Mouse (Mus musculus): ENCODE results near the gene Tfec. TPM values are rescaled to one million over a fixed set of nuclear protein-coding genes. Genes with fewer than 3 reads are reported as not detected.

The Tfec gene
- polyA plus RNA-seq, 1 experiment from 2014 or later: 0.52 TPM

DNA sequence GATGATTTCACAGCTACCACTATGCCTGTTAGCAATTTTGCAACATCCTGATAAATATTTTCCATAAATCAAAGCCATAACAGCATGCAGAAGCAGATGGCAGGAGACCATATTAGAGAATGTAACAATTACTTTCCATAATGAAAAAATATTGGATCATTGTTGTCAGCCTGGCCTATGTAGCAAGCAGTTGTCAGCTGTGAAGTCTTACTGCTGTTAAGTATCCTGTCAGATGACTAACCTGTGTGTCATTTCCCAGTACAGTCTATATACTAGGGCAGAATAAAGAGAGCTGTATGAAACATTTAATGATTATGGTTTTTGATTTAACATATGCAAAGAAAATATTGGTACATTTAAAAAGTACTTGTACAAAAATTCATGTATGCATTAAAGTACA is 69.9 kb downstream of the Tfec start:
- Histone ChIP-seq H3K9ac (ENCODE audit: low read length) (no peak overlapping the region), H3K27ac (ENCODE audit: low read depth, low read length) (no peak overlapping the region), H3K4me1 (ENCODE audit: control insufficient read depth, insufficient read depth, low read length) (no peaks in the 10 kb centered on the region), H3K9me3 (ENCODE audit: control insufficient read depth, low read length) (no peaks in the 10 kb centered on the region), H3K4me2 (ENCODE audit: low read depth) (no peak overlapping the region), H3K4me3 (ENCODE audit: low read depth, low read length) (no peak overlapping the region), H3K36me3 (ENCODE audit: control insufficient read depth, insufficient read depth, low read length) (no peaks in the 10 kb centered on the region), H3K27me3 (ENCODE audit: control insufficient read depth, insufficient read depth, low read length) (no peaks in the 10 kb centered on the region)
- ATAC-seq (ENCODE audit: insufficient read depth, low FRiP score, low TSS enrichment) (no peak), DNase-seq (ENCODE audit: low spot score) (no peak)

DNA sequence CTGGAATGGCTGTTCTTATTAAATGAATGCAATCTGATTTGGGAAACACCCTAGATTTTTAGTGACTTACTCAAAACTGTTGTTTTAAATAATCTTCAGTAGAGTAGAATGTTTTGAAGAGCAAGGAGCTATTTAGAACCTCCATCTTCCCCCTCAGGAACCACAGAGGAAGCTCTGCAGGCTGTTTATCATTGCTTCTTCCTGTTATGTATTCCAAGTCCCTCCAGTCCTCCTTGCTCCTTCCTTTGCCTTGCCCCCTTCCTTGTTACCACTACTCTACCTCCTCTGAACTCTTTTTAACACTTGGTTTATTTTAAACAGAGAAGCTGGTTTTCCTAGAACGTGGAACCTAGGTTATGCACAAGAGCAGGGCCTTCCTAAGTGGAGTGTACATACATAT is 76.3 kb downstream of the Tfec start:
- 83% methylated on average over 1 of the region's 1 CpGs for WGBS
- Histone ChIP-seq H3K4me1 (ENCODE audit: control insufficient read depth, insufficient read depth, low read length) (no peaks in the 10 kb centered on the region), H3K27me3 (ENCODE audit: control insufficient read depth, insufficient read depth, low read length) (no peaks in the 10 kb centered on the region), H3K4me2 (ENCODE audit: low read depth) (no peak overlapping the region), H3K9ac (ENCODE audit: low read length) (no peak overlapping the region), H3K27ac (ENCODE audit: low read depth, low read length) (no peak overlapping the region), H3K9me3 (ENCODE audit: control insufficient read depth, low read length) (no peaks in the 10 kb centered on the region), H3K36me3 (ENCODE audit: control insufficient read depth, insufficient read depth, low read length) (no peaks in the 10 kb centered on the region), H3K4me3 (ENCODE audit: low read depth, low read length) (no peak overlapping the region)
- ATAC-seq (ENCODE audit: insufficient read depth, low FRiP score, low TSS enrichment): no peak
- DNase-seq (ENCODE audit: low spot score): no peak

DNA sequence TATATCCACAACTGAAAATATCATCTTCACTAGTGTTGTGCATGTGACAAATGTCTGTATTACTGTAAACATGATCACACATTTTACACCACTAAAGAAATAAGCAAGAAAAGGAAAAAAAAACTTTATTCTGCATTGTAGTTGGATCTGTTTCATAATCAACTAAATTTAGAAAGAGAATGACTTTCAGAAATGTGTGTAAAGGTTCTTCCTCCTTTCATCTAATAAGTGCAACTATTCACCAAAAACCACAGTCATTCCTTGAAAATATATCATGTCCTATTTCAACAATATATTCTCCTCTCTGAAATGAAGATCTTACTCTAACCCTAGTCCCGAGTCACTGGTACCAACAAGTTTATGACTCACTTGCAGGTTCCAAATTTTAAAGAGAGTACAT is 91.9 kb downstream of the Tfec start:
- 84% methylated on average over 1 of the region's 1 CpGs for WGBS
- no peak for ATAC-seq (ENCODE audit: insufficient read depth, low FRiP score, low TSS enrichment)
- Histone ChIP-seq H3K9me3 (ENCODE audit: control insufficient read depth, low read length) (no peaks in the 10 kb centered on the region), H3K27me3 (ENCODE audit: control insufficient read depth, insufficient read depth, low read length) (no peaks in the 10 kb centered on the region), H3K4me1 (ENCODE audit: control insufficient read depth, insufficient read depth, low read length) (no peaks in the 10 kb centered on the region), H3K4me2 (ENCODE audit: low read depth) (no peak overlapping the region), H3K9ac (ENCODE audit: low read length) (no peak overlapping the region), H3K27ac (ENCODE audit: low read depth, low read length) (no peak overlapping the region), H3K4me3 (ENCODE audit: low read depth, low read length) (no peak overlapping the region), H3K36me3 (ENCODE audit: control insufficient read depth, insufficient read depth, low read length) (no peaks in the 10 kb centered on the region)
- DNase-seq (ENCODE audit: low spot score): no peak

DNA sequence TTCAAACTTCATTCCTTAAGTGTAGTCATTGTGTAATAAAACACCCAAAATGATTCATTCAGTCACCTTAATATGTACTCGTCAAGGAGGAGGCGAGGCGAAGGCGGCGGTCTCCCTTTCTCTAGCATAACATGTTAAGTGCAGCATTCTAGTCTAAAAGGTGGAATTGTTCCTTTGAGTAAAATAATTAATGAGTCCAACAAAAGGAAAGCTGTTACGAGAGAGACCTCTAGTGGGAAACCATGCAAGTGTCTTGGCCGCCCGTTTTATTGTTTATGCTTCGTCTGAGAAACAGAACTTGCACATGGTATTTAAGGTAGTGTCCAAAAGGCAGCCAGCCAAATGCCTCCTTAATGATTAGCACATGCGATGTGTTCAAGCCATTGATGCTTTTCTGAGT is 100.6 kb downstream of the Tfec start:
- no peak overlapping the region for H3K9ac ChIP-seq (ENCODE audit: low read length)
- 32% methylated on average over 10 of the region's 10 CpGs for WGBS
- H3K4me2 ChIP-seq (ENCODE audit: low read depth): no peak overlapping the region
- H3K27ac ChIP-seq (ENCODE audit: low read depth, low read length): no peak overlapping the region
- DNase-seq (ENCODE audit: low spot score): peak; percentile 52
- no peaks in the 10 kb centered on the region for H3K36me3 ChIP-seq (ENCODE audit: control insufficient read depth, insufficient read depth, low read length)
- H3K27me3 ChIP-seq (ENCODE audit: control insufficient read depth, insufficient read depth, low read length): no peaks in the 10 kb centered on the region
- H3K9me3 ChIP-seq (ENCODE audit: control insufficient read depth, low read length): no peaks in the 10 kb centered on the region
- ATAC-seq (ENCODE audit: insufficient read depth, low FRiP score, low TSS enrichment): no peak
- H3K4me3 ChIP-seq (ENCODE audit: low read depth, low read length): no peak overlapping the region
- H3K4me1 ChIP-seq (ENCODE audit: control insufficient read depth, insufficient read depth, low read length): no peaks in the 10 kb centered on the region

DNA sequence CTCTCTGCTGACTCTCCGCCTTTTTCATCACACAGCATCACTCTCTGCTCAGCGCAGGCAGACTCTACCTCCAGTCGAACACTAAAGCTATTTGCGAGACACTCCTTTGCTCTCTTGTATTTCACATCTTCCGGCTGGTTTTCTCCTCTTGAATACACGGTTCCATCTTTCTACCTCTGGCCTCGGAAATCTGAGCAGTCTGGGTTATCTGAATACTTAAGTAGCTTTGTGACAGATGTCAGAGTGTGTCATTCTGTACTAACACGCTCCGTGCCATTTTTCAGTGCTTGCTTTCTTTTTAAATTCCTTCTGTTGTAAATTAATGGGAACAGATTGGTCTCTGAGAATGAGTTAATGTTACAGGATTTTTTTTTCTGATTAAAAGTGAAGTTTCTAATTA is 101.3 kb downstream of the Tfec start:
- Histone ChIP-seq H3K9me3 (ENCODE audit: control insufficient read depth, low read length) (no peaks in the 10 kb centered on the region), H3K36me3 (ENCODE audit: control insufficient read depth, insufficient read depth, low read length) (no peaks in the 10 kb centered on the region), H3K27me3 (ENCODE audit: control insufficient read depth, insufficient read depth, low read length) (no peaks in the 10 kb centered on the region), H3K9ac (ENCODE audit: low read length) (no peak overlapping the region), H3K4me3 (ENCODE audit: low read depth, low read length) (no peak overlapping the region), H3K4me2 (ENCODE audit: low read depth) (no peak overlapping the region), H3K27ac (ENCODE audit: low read depth, low read length) (no peak overlapping the region), H3K4me1 (ENCODE audit: control insufficient read depth, insufficient read depth, low read length) (no peaks in the 10 kb centered on the region)
- 76% methylated on average over 9 of the region's 9 CpGs for WGBS
- no peak for DNase-seq (ENCODE audit: low spot score)
- ATAC-seq (ENCODE audit: insufficient read depth, low FRiP score, low TSS enrichment): no peak

DNA sequence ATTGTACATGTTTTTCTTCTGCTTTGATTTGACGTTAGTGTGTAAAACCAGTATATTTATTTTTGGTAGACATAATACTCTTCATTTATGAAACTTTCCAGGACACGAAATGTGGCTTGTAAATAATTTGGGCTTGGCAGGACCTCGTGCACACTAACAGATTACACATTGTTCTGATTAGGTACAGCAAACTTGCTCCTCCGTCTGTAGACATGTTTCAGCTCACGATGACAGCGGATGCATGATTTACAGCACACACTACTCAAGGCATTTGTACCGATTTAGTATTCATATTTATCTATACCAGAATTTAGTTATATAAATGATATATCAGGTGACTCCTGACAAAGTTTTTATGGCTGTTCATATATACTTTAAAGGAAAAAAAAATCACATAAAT is 104.2 kb downstream of the Tfec start:
- no peaks in the 10 kb centered on the region for H3K4me1 ChIP-seq (ENCODE audit: control insufficient read depth, insufficient read depth, low read length)
- no peaks in the 10 kb centered on the region for H3K36me3 ChIP-seq (ENCODE audit: control insufficient read depth, insufficient read depth, low read length)
- H3K4me3 ChIP-seq (ENCODE audit: low read depth, low read length): no peak overlapping the region
- WGBS: 75% methylated on average over 7 of the region's 7 CpGs
- no peak overlapping the region for H3K9ac ChIP-seq (ENCODE audit: low read length)
- no peak for DNase-seq (ENCODE audit: low spot score)
- H3K4me2 ChIP-seq (ENCODE audit: low read depth): no peak overlapping the region
- no peak overlapping the region for H3K27ac ChIP-seq (ENCODE audit: low read depth, low read length)
- no peaks in the 10 kb centered on the region for H3K27me3 ChIP-seq (ENCODE audit: control insufficient read depth, insufficient read depth, low read length)
- ATAC-seq (ENCODE audit: insufficient read depth, low FRiP score, low TSS enrichment): no peak
- no peaks in the 10 kb centered on the region for H3K9me3 ChIP-seq (ENCODE audit: control insufficient read depth, low read length)

DNA sequence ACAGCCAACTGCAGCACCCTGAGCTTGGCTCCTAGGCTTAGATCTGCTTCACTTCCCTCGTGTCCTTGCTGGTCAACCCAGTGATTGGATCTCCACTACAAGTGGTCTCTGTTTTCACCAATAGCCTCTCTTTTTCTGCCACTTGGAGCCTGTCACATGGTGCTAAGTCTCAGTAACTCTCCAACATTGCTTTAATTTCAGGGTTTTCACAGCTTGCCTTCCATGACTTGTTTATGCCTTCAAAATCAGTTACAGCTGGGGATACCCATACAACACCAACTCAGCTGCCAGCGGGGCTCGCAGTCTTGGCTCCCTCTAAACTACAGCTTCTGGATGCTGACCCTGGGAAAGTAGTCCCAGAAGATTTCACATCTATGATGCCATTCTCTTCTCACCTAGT is 113.1 kb downstream of the Tfec start:
- DNase-seq (ENCODE audit: low spot score): no peak

More for the DNA sequence above, 113.1 kb downstream of the Tfec start:
- Histone ChIP-seq H3K27me3 (ENCODE audit: control insufficient read depth, insufficient read depth, low read length) (no peaks in the 10 kb centered on the region), H3K9me3 (ENCODE audit: control insufficient read depth, low read length) (no peaks in the 10 kb centered on the region), H3K4me1 (ENCODE audit: control insufficient read depth, insufficient read depth, low read length) (no peaks in the 10 kb centered on the region), H3K9ac (ENCODE audit: low read length) (no peak overlapping the region), H3K4me2 (ENCODE audit: low read depth) (no peak overlapping the region), H3K36me3 (ENCODE audit: control insufficient read depth, insufficient read depth, low read length) (no peaks in the 10 kb centered on the region), H3K27ac (ENCODE audit: low read depth, low read length) (no peak overlapping the region), H3K4me3 (ENCODE audit: low read depth, low read length) (no peak overlapping the region)
- WGBS: 78% methylated on average over 3 of the region's 3 CpGs
- ATAC-seq (ENCODE audit: insufficient read depth, low FRiP score, low TSS enrichment): no peak

Other genes with a start within 250 kb of the Tfec start
- gene Tes, start 166.7 kb upstream of the Tfec start, polyA plus RNA-seq (2014; fragmentation: Nextera tagmentation; extraction: Ambion mirVana): 82.5 and 82.8 TPM in 2 replicates

Data from neural tube, embryonic 11.5 days (tissue).